Mouse (Mus musculus): ENCODE data around the gene Trpm2.
A peak's percentile ranks its signal among the peaks of the same experiment; 100 is the strongest.

GRCm38 (mm10) chr10:78009184-78009944, 39.0 kb upstream of the Trpm2 start:
- TF ChIP-seq POLR2A (IDR thresholded peaks at IDR 0.05; ENCODE audit: extremely low read depth, insufficient read depth, low read length) (peak; percentile 70), CTCF (IDR thresholded peaks at IDR 0.05; ENCODE audit: extremely low read depth, insufficient read depth, low read length) (peak; percentile 44)
